Mouse (Mus musculus): Measurements from ENCODE around the gene Dync2li1. TPM values are rescaled to one million over a fixed set of nuclear protein-coding genes. Genes with fewer than 3 reads are reported as not detected.

Gene Dync2li1
- polyA plus RNA-seq, 1 experiment from 2014 or later = 33.4 TPM

DNA sequence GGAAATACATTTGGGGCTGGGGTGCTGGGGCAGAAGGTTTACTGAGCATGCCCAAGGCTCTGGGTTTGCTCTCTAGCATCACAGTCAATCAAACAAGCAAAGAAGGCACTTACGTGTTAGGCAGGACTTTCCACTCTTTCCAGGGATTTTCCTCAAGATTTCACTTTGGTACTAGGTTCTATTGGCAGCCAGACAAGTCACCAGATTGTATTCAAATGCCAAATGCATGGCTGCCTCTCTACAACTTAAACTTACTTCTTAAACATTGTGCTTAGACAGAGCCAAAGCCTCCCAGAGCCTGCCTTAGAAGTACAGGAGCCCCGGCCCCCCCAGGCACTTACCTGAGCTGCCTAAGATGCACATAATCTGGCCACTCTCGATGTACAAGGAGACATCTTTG lies 55.4 kb downstream of the Dync2li1 start:
- no peaks in the 10 kb centered on the region for H3K36me3 ChIP-seq (replicated peaks; ENCODE audit: control insufficient read depth, insufficient read depth)
- H3K4me3 ChIP-seq (replicated peaks; ENCODE audit: low read length) = no peak overlapping the region
- no peak overlapping the region for H3K9ac ChIP-seq
- no peak overlapping the region for H3K27ac ChIP-seq
- WGBS = 80% methylated on average over 3 of the region's 3 CpGs
- no peak for ATAC-seq (ENCODE audit: low FRiP score)
- H3K9me3 ChIP-seq (ENCODE audit: control insufficient read depth, low read length) = no peaks in the 10 kb centered on the region
- DNase-seq (ENCODE audit: low spot score) = no peak
- no peaks in the 10 kb centered on the region for H3K4me1 ChIP-seq (replicated peaks; ENCODE audit: control insufficient read depth, insufficient read depth, low read length)
- H3K27me3 ChIP-seq (ENCODE audit: control insufficient read depth, insufficient read depth, low read length) = no peaks in the 10 kb centered on the region
- no peak overlapping the region for H3K4me2 ChIP-seq (replicated peaks)

- no peaks in the 10 kb centered on the region for H3K36me3 ChIP-seq (replicated peaks; ENCODE audit: control insufficient read depth, insufficient read depth)
- no peaks in the 10 kb centered on the region for H3K27me3 ChIP-seq (ENCODE audit: control insufficient read depth, insufficient read depth, low read length)
- no peaks in the 10 kb centered on the region for H3K4me1 ChIP-seq (replicated peaks; ENCODE audit: control insufficient read depth, insufficient read depth, low read length)
- WGBS = 76% methylated on average over 18 of the region's 18 CpGs
- H3K4me2 ChIP-seq (replicated peaks) = no peak within 1 kb of the TSS
- ATAC-seq (ENCODE audit: low FRiP score) (no peak), DNase-seq (ENCODE audit: low spot score) (no peak)
- no peak within 1 kb of the TSS for H3K9ac ChIP-seq
- no peak within 1 kb of the TSS for H3K27ac ChIP-seq
- no peak within 1 kb of the TSS for H3K4me3 ChIP-seq (replicated peaks; ENCODE audit: low read length)
- H3K9me3 ChIP-seq (ENCODE audit: control insufficient read depth, low read length) = no peaks in the 10 kb centered on the region
Observed at GRCm38 (mm10) chr17:84682734-84683717, 56.7 kb downstream of the Dync2li1 start, which contains the start of gene Abcg5. TSS of gene Abcg5 (minus strand) at chr17:84683011.

DNA sequence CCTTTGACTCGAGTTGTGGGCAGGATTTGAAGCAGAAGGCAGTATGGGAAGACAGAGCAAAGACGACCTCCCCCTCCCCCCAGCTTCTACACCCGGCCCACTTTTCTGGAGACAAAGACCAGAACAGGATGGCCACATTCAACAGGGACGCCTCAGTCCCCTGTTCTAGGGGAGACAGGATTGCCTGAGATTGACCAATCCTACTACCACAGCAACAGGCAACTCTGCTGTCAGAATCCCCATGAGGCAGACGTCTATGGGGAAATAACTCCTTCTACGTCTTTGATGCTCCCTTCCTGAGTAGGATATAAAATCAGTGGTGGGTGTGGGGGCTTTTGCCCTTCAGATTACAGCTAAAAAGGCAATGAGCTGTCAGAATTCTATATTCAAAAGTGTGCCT lies 58.0 kb downstream of the Dync2li1 start:
- H3K4me2 ChIP-seq (replicated peaks) = no peak overlapping the region
- no peaks in the 10 kb centered on the region for H3K9me3 ChIP-seq (ENCODE audit: control insufficient read depth, low read length)
- no peaks in the 10 kb centered on the region for H3K4me1 ChIP-seq (replicated peaks; ENCODE audit: control insufficient read depth, insufficient read depth, low read length)
- WGBS = 45% methylated on average over 6 of the region's 6 CpGs
- H3K9ac ChIP-seq = no peak overlapping the region
- DNase-seq (ENCODE audit: low spot score) = no peak
- H3K27me3 ChIP-seq (ENCODE audit: control insufficient read depth, insufficient read depth, low read length) = no peaks in the 10 kb centered on the region
- H3K4me3 ChIP-seq (replicated peaks; ENCODE audit: low read length) = no peak overlapping the region
- H3K36me3 ChIP-seq (replicated peaks; ENCODE audit: control insufficient read depth, insufficient read depth) = no peaks in the 10 kb centered on the region
- no peak overlapping the region for H3K27ac ChIP-seq
- no peak for ATAC-seq (ENCODE audit: low FRiP score)

DNA sequence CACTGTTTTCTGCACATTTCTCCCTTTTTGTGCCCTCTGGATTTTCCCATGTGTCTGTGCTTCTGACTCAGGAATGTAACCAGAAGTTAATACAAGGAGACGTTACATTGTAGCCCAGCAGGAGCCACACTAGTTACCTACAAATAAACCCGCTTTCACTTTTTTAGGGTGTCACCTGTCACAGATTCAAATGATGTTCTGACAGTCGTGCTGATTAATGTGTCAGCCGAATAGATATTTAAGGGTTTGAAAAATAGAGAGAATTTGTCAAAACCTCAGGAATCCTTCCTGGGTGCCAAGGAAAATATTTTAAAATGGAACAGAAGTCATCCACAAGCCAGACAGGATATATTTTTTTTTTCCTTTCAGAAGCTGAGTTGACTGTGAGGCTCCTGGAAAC lies 59.0 kb downstream of the Dync2li1 start:
- no peak overlapping the region for H3K4me2 ChIP-seq (replicated peaks)
- no peak for ATAC-seq (ENCODE audit: low FRiP score)
- H3K27ac ChIP-seq = no peak overlapping the region
- no peaks in the 10 kb centered on the region for H3K36me3 ChIP-seq (replicated peaks; ENCODE audit: control insufficient read depth, insufficient read depth)
- H3K9ac ChIP-seq = no peak overlapping the region
- no peak overlapping the region for H3K4me3 ChIP-seq (replicated peaks; ENCODE audit: low read length)
- no peaks in the 10 kb centered on the region for H3K9me3 ChIP-seq (ENCODE audit: control insufficient read depth, low read length)
- no peaks in the 10 kb centered on the region for H3K27me3 ChIP-seq (ENCODE audit: control insufficient read depth, insufficient read depth, low read length)
- no peaks in the 10 kb centered on the region for H3K4me1 ChIP-seq (replicated peaks; ENCODE audit: control insufficient read depth, insufficient read depth, low read length)
- DNase-seq (ENCODE audit: low spot score) = no peak
- 84% methylated on average over 4 of the region's 4 CpGs for WGBS

GRCm38 (mm10) chr17:84687994-84688393 lies 61.7 kb downstream of the Dync2li1 start:
- no peak for ATAC-seq (ENCODE audit: low FRiP score)

DNA sequence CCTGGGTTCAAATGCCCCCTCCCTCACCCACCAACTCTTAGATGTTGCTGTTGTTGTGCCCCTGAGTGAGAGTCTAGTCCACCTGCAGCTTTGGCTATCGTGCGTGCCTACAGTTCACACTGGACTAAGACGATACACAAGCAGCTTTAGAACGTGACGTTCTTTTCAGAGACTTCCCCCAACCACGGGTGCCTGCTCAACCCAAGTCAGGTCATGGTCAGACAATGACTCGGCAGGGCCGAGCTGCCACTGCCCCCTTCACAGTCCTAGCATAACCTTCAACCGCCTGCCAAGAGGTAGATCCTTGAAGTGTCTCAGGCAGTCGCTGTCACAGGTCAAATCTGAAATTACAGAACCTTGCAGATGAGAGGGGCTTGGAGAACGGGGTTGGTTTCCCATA lies 62.5 kb downstream of the Dync2li1 start:
- H3K9ac ChIP-seq = no peak overlapping the region
- no peaks in the 10 kb centered on the region for H3K36me3 ChIP-seq (replicated peaks; ENCODE audit: control insufficient read depth, insufficient read depth)
- 97% methylated on average over 11 of the region's 11 CpGs for WGBS
- H3K4me2 ChIP-seq (replicated peaks) = no peak overlapping the region
- no peak overlapping the region for H3K4me3 ChIP-seq (replicated peaks; ENCODE audit: low read length)
- DNase-seq (ENCODE audit: low spot score) (no peak), ATAC-seq (ENCODE audit: low FRiP score) (no peak)
- no peaks in the 10 kb centered on the region for H3K9me3 ChIP-seq (ENCODE audit: control insufficient read depth, low read length)
- H3K27ac ChIP-seq = no peak overlapping the region
- H3K27me3 ChIP-seq (ENCODE audit: control insufficient read depth, insufficient read depth, low read length) = no peaks in the 10 kb centered on the region
- H3K4me1 ChIP-seq (replicated peaks; ENCODE audit: control insufficient read depth, insufficient read depth, low read length) = no peaks in the 10 kb centered on the region

More at GRCm38 (mm10) chr17:84687994-84688393, 61.7 kb downstream of the Dync2li1 start:
- no peak overlapping the region for H3K4me3 ChIP-seq (replicated peaks; ENCODE audit: low read length)
- DNase-seq (ENCODE audit: low spot score) = no peak
- no peaks in the 10 kb centered on the region for H3K9me3 ChIP-seq (ENCODE audit: control insufficient read depth, low read length)
- 76% methylated on average over 5 of the region's 5 CpGs for WGBS
- no peaks in the 10 kb centered on the region for H3K36me3 ChIP-seq (replicated peaks; ENCODE audit: control insufficient read depth, insufficient read depth)
- H3K4me2 ChIP-seq (replicated peaks) = no peak overlapping the region
- no peaks in the 10 kb centered on the region for H3K27me3 ChIP-seq (ENCODE audit: control insufficient read depth, insufficient read depth, low read length)
- H3K4me1 ChIP-seq (replicated peaks; ENCODE audit: control insufficient read depth, insufficient read depth, low read length) = no peaks in the 10 kb centered on the region
- no peak overlapping the region for H3K9ac ChIP-seq
- no peak overlapping the region for H3K27ac ChIP-seq

GRCm38 (mm10) chr17:84689316-84689715 lies 63.0 kb downstream of the Dync2li1 start:
- DNase-seq (ENCODE audit: low spot score) = no peak
- WGBS = 88% methylated on average over 5 of the region's 5 CpGs

DNA sequence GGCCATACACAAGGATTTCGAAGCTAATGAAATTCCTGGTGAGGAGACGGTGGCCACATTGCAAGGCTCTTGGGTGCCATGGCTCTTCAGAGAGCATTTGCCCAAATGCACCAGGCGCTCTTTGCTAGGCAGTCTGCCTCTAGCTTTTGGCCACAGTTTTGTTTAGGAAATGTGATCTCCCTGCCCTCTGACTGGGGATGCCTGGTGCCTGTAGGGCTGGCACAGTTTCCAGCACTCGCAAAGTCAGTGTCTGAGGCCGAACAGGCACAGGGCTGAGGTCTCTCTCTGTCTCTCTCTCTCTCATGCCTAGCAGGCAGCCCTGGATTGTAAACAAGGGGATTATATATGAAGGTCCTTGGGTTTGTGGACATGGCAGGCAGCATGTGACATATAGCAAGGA lies 63.8 kb downstream of the Dync2li1 start:
- DNase-seq (ENCODE audit: low spot score) (no peak), ATAC-seq (ENCODE audit: low FRiP score) (no peak)
- Histone ChIP-seq H3K27ac (no peak overlapping the region), H3K27me3 (ENCODE audit: control insufficient read depth, insufficient read depth, low read length) (no peaks in the 10 kb centered on the region), H3K9ac (no peak overlapping the region), H3K9me3 (ENCODE audit: control insufficient read depth, low read length) (no peaks in the 10 kb centered on the region), H3K4me2 (replicated peaks) (no peak overlapping the region), H3K4me3 (replicated peaks; ENCODE audit: low read length) (no peak overlapping the region), H3K4me1 (replicated peaks; ENCODE audit: control insufficient read depth, insufficient read depth, low read length) (no peaks in the 10 kb centered on the region), H3K36me3 (replicated peaks; ENCODE audit: control insufficient read depth, insufficient read depth) (no peaks in the 10 kb centered on the region)
- 88% methylated on average over 5 of the region's 5 CpGs for WGBS

More at GRCm38 (mm10) chr17:84689316-84689715, 63.0 kb downstream of the Dync2li1 start:
- no peak overlapping the region for H3K27ac ChIP-seq
- no peak for ATAC-seq (ENCODE audit: low FRiP score)
- no peak overlapping the region for H3K4me2 ChIP-seq (replicated peaks)
- no peaks in the 10 kb centered on the region for H3K9me3 ChIP-seq (ENCODE audit: control insufficient read depth, low read length)
- no peaks in the 10 kb centered on the region for H3K4me1 ChIP-seq (replicated peaks; ENCODE audit: control insufficient read depth, insufficient read depth, low read length)
- no peaks in the 10 kb centered on the region for H3K27me3 ChIP-seq (ENCODE audit: control insufficient read depth, insufficient read depth, low read length)
- H3K9ac ChIP-seq = no peak overlapping the region
- H3K4me3 ChIP-seq (replicated peaks; ENCODE audit: low read length) = no peak overlapping the region
- no peaks in the 10 kb centered on the region for H3K36me3 ChIP-seq (replicated peaks; ENCODE audit: control insufficient read depth, insufficient read depth)

DNA sequence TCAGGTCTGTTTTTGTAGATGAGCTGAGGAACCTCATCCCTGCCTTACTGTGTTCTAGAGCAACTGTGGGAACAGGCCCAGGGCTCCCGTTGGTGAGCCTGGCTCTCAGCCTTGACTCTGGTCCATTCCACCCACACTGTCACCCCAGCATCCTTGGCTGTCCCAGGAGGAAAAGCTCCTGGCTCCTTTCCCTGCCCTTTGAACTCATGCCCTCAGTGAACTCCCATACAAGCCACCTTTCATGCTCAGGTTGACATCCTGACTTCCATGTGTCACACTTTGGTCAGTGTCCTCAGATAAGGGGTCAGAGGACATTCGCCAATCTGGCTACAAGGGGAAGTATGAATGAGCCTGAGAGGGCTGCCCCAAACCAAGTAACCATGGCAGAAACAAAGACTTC lies 67.4 kb downstream of the Dync2li1 start:
- Histone ChIP-seq H3K36me3 (replicated peaks; ENCODE audit: control insufficient read depth, insufficient read depth) (no peaks in the 10 kb centered on the region), H3K4me3 (replicated peaks; ENCODE audit: low read length) (no peak overlapping the region), H3K4me2 (replicated peaks) (no peak overlapping the region), H3K9ac (no peak overlapping the region), H3K27ac (no peak overlapping the region), H3K4me1 (replicated peaks; ENCODE audit: control insufficient read depth, insufficient read depth, low read length) (no peaks in the 10 kb centered on the region), H3K27me3 (ENCODE audit: control insufficient read depth, insufficient read depth, low read length) (no peaks in the 10 kb centered on the region), H3K9me3 (ENCODE audit: control insufficient read depth, low read length) (no peaks in the 10 kb centered on the region)
- ATAC-seq (ENCODE audit: low FRiP score) (no peak), DNase-seq (ENCODE audit: low spot score) (no peak)
- 75% methylated on average over 2 of the region's 2 CpGs for WGBS
